Mouse (Mus musculus): ENCODE results near the gene Ifngr1. TPM values are rescaled to one million over a fixed set of nuclear protein-coding genes. Genes with fewer than 3 reads are reported as not detected.
A peak's percentile ranks its signal among the peaks of the same experiment; 100 is the strongest.
"Not testable (repeated sequence)": the region's sequence is repeated elsewhere in the genome, so short reads cannot be mapped to it uniquely, and the experiment has no call there.

The Ifngr1 gene
- polyA plus RNA-seq, 1 experiment from 2014 or later = 77.4 TPM

DNA sequence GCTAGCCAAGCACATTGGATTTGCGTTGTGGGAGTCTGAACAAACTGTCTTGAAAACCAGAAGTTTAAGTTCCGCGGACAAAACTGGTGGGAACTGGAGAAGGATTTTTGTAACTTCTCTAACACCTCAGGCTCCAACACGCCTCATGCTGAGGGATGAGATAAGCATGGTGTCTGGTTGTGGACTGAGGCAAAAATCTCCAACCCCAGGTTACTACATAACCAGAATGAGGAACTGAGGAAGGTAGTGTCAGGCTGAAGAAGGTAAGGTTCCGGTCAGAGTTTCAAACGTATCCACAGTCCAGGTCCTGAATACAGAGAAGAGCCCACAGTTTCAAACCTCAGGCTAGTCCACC lies 486 bp upstream of the Ifngr1 start:
- Histone ChIP-seq H3K4me2 (peak overlapping the region; percentile 61), H3K4me1 (peaks cover 3% of the 10 kb centered on the region; the same call in 1 of the 2 replicates), H3K27ac (peak overlapping the region; percentile 78), H3K27me3 (replicated peaks) (no peaks in the 10 kb centered on the region), H3K36me3 (no peaks in the 10 kb centered on the region), H3K9me3 (no peaks in the 10 kb centered on the region), H3K4me3 (replicated peaks) (peak overlapping the region; percentile 59), H3K9ac (no peak overlapping the region)
- 16% methylated on average over 6 of the region's 6 CpGs for WGBS
- no peak for ATAC-seq (ENCODE audit: insufficient read depth, low FRiP score, low read depth)

DNA sequence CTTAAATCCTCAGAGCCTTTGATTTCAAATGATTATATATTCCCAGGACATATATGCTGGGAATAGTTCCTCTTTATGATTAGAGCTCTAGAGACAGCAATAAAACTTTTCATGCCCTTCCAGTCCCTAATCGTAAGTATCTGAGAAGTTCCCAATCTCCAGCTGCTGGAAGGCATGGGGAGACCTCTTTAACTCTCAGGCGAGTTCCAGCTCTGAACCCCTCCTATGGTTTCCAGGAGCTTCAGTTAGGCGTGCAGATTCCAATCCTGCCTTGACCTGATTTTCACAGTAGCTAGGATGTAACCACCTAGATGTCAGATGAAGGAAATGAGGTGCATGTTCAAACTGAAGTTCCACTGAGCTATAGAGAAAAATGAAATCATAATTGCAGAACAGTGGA lies 807 bp downstream of the Ifngr1 start:
- Histone ChIP-seq H3K4me2 (peak overlapping the region; percentile 61), H3K27me3 (replicated peaks) (no peaks in the 10 kb centered on the region), H3K4me1 (peaks cover 3% of the 10 kb centered on the region; the same call in 1 of the 2 replicates), H3K9me3 (no peaks in the 10 kb centered on the region), H3K36me3 (no peaks in the 10 kb centered on the region), H3K4me3 (replicated peaks) (peak overlapping the region; percentile 59), H3K27ac (peak overlapping the region; percentile 84; the same call in 1 of the 2 replicates), H3K9ac (peak overlapping the region; percentile 54; the same call in 1 of the 2 replicates)
- no peak for ATAC-seq (ENCODE audit: insufficient read depth, low FRiP score, low read depth)
- 2% methylated on average over 3 of the region's 3 CpGs for whole genome bisulfite sequencing

DNA sequence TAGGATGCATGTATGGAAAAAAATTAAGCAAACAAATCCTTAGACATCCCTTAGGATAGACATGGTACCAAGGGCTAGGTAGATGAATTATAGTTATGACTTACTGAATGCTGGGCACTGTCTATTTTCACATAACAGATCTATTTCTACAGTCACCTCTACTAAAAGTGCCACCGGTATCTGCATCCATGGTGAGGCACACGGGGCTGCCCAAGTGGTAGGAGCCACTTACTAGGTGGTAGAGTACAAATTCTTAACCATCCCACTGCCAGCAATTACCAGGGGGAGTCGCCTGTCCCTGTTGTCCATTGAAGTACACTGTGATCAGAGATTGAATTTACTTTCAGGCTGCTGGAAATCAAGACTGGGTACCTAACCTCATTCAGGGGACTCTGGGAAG lies 1.5 kb downstream of the Ifngr1 start:
- WGBS = 85% methylated on average over 3 of the region's 3 CpGs
- no peak overlapping the region for H3K27ac ChIP-seq
- ATAC-seq (ENCODE audit: insufficient read depth, low FRiP score, low read depth) = no peak
- no peaks in the 10 kb centered on the region for H3K36me3 ChIP-seq
- H3K9me3 ChIP-seq = no peaks in the 10 kb centered on the region
- peak overlapping the region; percentile 6; the same call in 1 of the 2 replicates for H3K4me3 ChIP-seq (replicated peaks)
- peaks cover 3% of the 10 kb centered on the region; the same call in 1 of the 2 replicates for H3K4me1 ChIP-seq
- no peak overlapping the region for H3K9ac ChIP-seq
- no peaks in the 10 kb centered on the region for H3K27me3 ChIP-seq (replicated peaks)
- H3K4me2 ChIP-seq = peak overlapping the region; percentile 61

DNA sequence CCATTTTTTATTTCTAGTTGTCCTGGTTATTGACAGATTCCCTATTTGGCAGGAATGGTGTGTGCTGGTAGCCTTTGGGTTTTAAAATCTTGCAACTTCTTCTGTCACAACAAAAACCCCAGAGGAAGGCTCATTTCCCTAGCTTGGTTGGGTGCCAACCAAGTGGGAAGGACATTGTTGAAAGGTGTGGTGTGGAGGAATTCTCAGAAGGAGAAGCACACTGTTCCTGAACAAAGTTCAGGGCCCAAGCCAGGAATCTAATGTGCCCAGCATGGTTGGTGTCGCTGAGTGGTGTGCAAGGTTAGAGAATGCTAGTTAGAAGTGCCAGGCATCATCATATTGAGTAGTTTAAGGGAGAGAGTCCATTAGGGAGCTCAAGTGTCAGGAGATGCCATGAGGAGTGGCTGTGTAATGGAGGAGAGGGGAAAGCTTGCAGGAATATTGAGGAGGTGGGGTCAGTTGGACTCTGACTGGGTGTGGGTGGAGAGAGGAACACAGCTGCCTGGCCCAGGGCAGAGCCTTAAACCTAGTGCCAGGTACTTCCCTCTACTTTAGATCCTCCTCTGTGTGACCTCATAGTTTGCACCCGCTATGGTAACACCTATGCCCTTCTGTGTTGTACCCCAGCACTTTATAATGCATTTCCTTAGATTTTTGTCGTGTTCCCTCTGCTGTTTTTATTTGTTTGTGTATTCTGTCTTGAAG lies 2.6 kb downstream of the Ifngr1 start:
- H3K9ac ChIP-seq = no peak overlapping the region
- H3K27me3 ChIP-seq (replicated peaks) = no peaks in the 10 kb centered on the region
- no peak overlapping the region for H3K4me3 ChIP-seq (replicated peaks)
- H3K9me3 ChIP-seq = no peaks in the 10 kb centered on the region
- WGBS = 71% methylated on average over 3 of the region's 3 CpGs
- no peak for ATAC-seq (ENCODE audit: insufficient read depth, low FRiP score, low read depth)
- H3K4me1 ChIP-seq = peaks cover 3% of the 10 kb centered on the region; the same call in 1 of the 2 replicates
- H3K4me2 ChIP-seq = peak overlapping the region; percentile 61; the same call in 1 of the 2 replicates
- no peak overlapping the region for H3K27ac ChIP-seq
- H3K36me3 ChIP-seq = 0 out of 2 replicates have a peak, but pooled peaks cover under 1% of the 10 kb centered on the region

DNA sequence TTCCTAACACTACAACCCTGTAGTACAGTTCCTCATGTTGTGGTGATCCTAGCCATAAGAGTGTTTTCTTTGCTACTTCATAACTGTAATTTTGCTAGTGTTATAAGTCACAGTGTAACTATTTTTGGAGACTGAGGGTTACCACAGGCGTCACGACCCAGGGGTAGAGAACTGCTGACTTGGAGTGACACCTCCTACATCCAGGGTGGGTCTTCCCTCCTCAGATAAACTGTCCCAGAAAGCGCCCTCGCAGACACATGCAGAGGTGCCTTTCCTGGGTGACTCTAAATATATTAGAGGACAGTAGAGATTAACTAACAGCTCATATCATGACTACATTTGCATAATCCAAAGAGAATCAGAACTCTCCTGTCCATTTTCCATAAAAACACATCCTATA lies 5.1 kb downstream of the Ifngr1 start:
- Histone ChIP-seq H3K4me2 (no peak overlapping the region), H3K4me1 (peaks cover 3% of the 10 kb centered on the region; the same call in 1 of the 2 replicates), H3K9me3 (no peaks in the 10 kb centered on the region), H3K27me3 (replicated peaks) (no peaks in the 10 kb centered on the region), H3K27ac (no peak overlapping the region), H3K9ac (no peak overlapping the region), H3K4me3 (replicated peaks) (no peak overlapping the region), H3K36me3 (peaks cover 8% of the 10 kb centered on the region)
- WGBS = 83% methylated on average over 4 of the region's 4 CpGs
- no peak for ATAC-seq (ENCODE audit: insufficient read depth, low FRiP score, low read depth)

DNA sequence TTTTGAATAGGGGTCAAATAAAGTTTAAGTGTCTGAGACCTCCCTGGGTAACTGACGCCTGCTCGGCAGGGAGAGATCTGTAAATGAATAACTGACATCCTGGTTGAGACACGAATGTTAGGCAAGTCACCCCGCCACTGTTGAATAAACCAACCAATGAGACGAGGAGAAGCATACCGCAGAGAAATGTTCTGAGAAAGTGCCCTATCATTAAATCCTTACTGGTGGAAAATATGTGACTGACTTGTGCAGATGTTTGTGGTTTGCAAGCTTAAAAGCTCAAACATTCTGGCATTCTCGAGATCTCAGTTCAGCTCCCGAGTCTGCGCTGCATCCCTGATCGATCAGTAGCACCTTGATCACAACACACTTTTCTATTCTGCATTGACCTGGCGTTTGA lies 6.3 kb downstream of the Ifngr1 start:
- no peaks in the 10 kb centered on the region for H3K27me3 ChIP-seq (replicated peaks)
- H3K4me3 ChIP-seq (replicated peaks) = no peak overlapping the region
- H3K36me3 ChIP-seq = peaks cover 10% of the 10 kb centered on the region
- H3K4me1 ChIP-seq = peaks cover 3% of the 10 kb centered on the region; the same call in 1 of the 2 replicates
- ATAC-seq (ENCODE audit: insufficient read depth, low FRiP score, low read depth) = no peak; the same call in 1 of the 2 replicates
- no peak overlapping the region for H3K4me2 ChIP-seq
- no peak overlapping the region for H3K27ac ChIP-seq
- WGBS = 70% methylated on average over 11 of the region's 11 CpGs
- no peak overlapping the region for H3K9ac ChIP-seq
- no peaks in the 10 kb centered on the region for H3K9me3 ChIP-seq

DNA sequence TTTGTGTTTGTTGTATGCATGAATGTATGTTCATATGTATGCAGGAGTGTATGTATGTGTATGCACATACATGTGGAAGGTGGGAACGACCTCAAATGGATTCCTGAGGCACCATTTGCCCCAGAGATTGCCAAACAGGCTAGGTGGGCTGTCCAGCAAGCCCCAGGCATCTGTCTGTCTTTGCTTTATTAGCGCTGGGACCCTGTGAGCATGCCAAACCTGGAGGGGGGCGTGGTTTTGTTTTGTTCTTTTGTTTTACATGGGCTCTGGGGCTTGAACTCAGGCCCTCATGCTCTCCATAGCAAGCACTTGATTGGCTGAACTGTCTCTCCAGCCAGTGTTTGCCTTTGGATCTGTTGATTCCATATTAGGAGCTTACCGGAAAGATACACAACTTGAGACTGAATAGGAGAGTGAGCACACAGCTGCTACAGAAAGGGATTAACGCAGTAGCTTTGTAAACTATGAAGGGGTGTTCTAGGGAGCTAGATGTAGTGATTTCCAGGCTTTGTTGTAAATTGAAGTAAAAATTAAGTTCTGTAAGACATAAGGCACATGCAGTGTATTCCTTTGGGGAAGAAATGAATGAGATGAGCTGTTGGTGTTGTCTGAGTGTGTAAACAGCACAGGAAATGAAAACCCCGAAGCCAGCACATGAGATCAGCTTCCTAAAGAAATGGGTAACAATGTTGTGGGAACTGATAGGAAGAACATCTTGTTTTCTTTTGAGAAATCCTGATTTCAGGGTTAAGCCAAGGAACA lies 7.8 kb downstream of the Ifngr1 start:
- Histone ChIP-seq H3K27me3 (replicated peaks) (no peaks in the 10 kb centered on the region), H3K4me2 (no peak overlapping the region), H3K9ac (no peak overlapping the region), H3K36me3 (peaks cover 22% of the 10 kb centered on the region), H3K27ac (peak overlapping the region; percentile 22; the same call in 1 of the 2 replicates), H3K4me1 (no peaks in the 10 kb centered on the region), H3K9me3 (no peaks in the 10 kb centered on the region), H3K4me3 (replicated peaks) (no peak overlapping the region)
- no peak for ATAC-seq (ENCODE audit: insufficient read depth, low FRiP score, low read depth)
- 66% methylated on average over 6 of the region's 6 CpGs for WGBS

DNA sequence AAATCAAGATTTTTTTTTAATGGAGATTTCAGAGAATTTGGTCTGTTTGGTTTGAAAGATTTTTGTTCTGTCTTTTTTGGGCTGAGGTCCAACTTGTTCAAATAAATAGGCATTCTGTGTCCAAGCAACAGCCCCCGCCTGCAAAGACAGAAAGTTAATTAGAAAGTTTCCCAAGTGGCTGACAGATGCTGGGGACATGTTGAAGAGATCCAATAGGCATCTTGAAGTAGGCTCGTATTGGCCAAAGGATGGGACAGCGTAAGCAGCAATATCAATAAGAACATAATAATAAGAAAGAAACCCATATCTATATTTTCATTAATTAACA lies 8.3 kb downstream of the Ifngr1 start:
- Histone ChIP-seq H3K4me2 (no peak overlapping the region), H3K4me3 (replicated peaks) (no peak overlapping the region), H3K27me3 (replicated peaks) (no peaks in the 10 kb centered on the region), H3K36me3 (peaks cover 27% of the 10 kb centered on the region), H3K9me3 (no peaks in the 10 kb centered on the region), H3K27ac (no peak overlapping the region), H3K9ac (no peak overlapping the region), H3K4me1 (no peaks in the 10 kb centered on the region)
- WGBS = 73% methylated on average over 3 of the region's 3 CpGs
- no peak for ATAC-seq (ENCODE audit: insufficient read depth, low FRiP score, low read depth)

DNA sequence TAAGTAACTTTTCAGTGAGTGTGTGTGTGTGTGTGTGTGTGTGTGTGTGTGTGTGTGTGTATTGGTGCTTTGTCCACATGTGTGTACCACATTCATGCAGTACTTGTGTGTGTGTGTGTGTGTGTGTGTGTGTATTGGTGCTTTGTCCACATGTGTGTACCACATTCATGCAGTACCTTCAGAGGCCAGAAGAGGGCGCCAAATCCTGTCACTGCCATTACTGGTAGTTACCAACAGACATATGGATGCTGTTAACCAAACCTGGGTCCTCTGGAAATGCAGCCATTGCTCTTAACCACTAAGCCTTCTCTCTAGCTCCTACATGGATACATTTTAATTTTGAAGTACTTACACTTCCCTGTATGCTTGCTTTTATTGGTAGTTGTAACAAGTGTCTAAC lies 9.8 kb downstream of the Ifngr1 start:
- not testable (repeated sequence) for ATAC-seq (ENCODE audit: insufficient read depth, low FRiP score, low read depth); H3K9ac ChIP-seq; H3K9me3 ChIP-seq; H3K4me3 ChIP-seq (replicated peaks); H3K27me3 ChIP-seq (replicated peaks); H3K4me1 ChIP-seq; H3K4me2 ChIP-seq; H3K27ac ChIP-seq
- H3K36me3 ChIP-seq = peaks cover 39% of the 10 kb centered on the region
- WGBS = 29% methylated on average over 1 of the region's 1 CpGs

DNA sequence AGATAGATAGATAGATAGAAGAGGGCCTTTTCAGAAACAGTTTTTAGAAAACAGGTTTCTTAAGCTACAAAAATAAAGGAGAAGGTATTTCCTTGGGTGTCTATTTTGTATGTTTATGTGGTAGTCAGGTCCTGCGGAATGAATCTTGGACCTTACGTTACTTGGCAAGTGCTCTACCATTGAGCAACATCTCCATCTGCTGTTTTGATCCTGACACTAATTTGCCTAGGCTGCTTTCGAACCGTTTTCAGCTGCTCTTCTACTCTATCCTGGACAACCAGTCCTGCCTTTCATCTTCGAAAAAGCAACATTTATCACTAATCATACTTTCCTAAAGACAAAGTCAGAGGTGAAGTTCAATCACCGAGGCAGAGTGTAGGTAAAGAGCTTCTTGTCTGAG lies 11.5 kb downstream of the Ifngr1 start:
- Histone ChIP-seq H3K36me3 (peaks cover 55% of the 10 kb centered on the region), H3K27ac (no peak overlapping the region), H3K27me3 (replicated peaks) (no peaks in the 10 kb centered on the region), H3K4me3 (replicated peaks) (no peak overlapping the region), H3K9me3 (no peaks in the 10 kb centered on the region), H3K9ac (no peak overlapping the region), H3K4me1 (no peaks in the 10 kb centered on the region), H3K4me2 (no peak overlapping the region)
- WGBS = 90% methylated on average over 6 of the region's 6 CpGs
- ATAC-seq (ENCODE audit: insufficient read depth, low FRiP score, low read depth) = no peak

DNA sequence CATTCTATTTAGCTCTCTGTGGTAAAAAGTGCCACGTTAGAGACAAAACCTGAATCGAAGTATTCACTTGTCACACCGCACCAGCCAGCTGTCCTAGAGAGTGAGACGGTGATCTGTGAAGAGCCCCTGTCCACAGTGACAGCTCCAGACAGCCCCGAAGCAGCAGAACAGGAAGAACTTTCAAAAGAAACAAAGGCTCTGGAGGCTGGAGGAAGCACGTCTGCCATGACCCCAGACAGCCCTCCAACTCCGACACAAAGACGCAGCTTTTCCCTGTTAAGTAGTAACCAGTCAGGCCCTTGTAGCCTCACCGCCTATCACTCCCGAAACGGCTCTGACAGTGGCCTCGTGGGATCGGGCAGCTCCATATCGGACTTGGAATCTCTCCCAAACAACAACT lies 17.4 kb downstream of the Ifngr1 start:
- H3K27me3 ChIP-seq (replicated peaks) = no peaks in the 10 kb centered on the region
- no peak overlapping the region for H3K4me3 ChIP-seq (replicated peaks)
- no peak overlapping the region for H3K9ac ChIP-seq
- no peaks in the 10 kb centered on the region for H3K9me3 ChIP-seq
- WGBS = 72% methylated on average over 14 of the region's 14 CpGs
- H3K4me1 ChIP-seq = no peaks in the 10 kb centered on the region
- H3K36me3 ChIP-seq = peaks cover 47% of the 10 kb centered on the region
- no peak for ATAC-seq (ENCODE audit: insufficient read depth, low FRiP score, low read depth)
- H3K4me2 ChIP-seq = no peak overlapping the region
- H3K27ac ChIP-seq = no peak overlapping the region

DNA sequence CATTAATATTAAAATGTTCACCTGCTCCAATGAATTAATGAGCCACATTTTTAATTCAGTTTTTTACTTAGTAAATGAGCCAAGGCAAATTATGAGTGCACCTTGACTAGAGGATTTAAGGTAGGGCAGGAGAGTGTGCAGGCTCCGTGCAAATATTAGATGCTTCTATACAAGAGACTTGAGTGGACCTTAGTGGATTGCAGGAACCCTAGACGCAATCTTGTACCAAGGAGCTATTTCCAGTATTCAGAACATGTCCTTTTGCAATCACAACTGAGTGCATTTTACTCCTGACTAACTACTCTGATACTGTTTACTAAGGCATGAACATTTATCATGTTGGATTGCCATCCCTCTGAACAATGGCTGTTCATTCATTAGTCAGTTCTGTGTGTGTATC lies 19.9 kb downstream of the Ifngr1 start:
- no peaks in the 10 kb centered on the region for H3K9me3 ChIP-seq
- no peak overlapping the region for H3K4me3 ChIP-seq (replicated peaks)
- no peak overlapping the region for H3K9ac ChIP-seq
- no peak overlapping the region for H3K4me2 ChIP-seq
- H3K4me1 ChIP-seq = no peaks in the 10 kb centered on the region
- WGBS = 39% methylated on average over 2 of the region's 2 CpGs
- ATAC-seq (ENCODE audit: insufficient read depth, low FRiP score, low read depth) = no peak
- no peak overlapping the region for H3K27ac ChIP-seq
- no peaks in the 10 kb centered on the region for H3K27me3 ChIP-seq (replicated peaks)
- peaks cover 26% of the 10 kb centered on the region for H3K36me3 ChIP-seq

All from stomach, embryonic 15.5 days (tissue).